Mouse (Mus musculus): ENCODE measurements around the gene Ntrk2. TPM values are rescaled to one million over a fixed set of nuclear protein-coding genes. Genes with fewer than 3 reads are reported as not detected.

The Ntrk2 gene
- total RNA-seq, 4 experiments from 2014 or later: 11.9 to 31.5 (median 21.0) TPM

GRCm38 (mm10) chr13:58927186-58927585, 120.8 kb downstream of the Ntrk2 start:
- DNase-seq: no peak

GRCm38 (mm10) chr13:58927656-58928226, 121.4 kb downstream of the Ntrk2 start:
- no peak for DNase-seq

DNA sequence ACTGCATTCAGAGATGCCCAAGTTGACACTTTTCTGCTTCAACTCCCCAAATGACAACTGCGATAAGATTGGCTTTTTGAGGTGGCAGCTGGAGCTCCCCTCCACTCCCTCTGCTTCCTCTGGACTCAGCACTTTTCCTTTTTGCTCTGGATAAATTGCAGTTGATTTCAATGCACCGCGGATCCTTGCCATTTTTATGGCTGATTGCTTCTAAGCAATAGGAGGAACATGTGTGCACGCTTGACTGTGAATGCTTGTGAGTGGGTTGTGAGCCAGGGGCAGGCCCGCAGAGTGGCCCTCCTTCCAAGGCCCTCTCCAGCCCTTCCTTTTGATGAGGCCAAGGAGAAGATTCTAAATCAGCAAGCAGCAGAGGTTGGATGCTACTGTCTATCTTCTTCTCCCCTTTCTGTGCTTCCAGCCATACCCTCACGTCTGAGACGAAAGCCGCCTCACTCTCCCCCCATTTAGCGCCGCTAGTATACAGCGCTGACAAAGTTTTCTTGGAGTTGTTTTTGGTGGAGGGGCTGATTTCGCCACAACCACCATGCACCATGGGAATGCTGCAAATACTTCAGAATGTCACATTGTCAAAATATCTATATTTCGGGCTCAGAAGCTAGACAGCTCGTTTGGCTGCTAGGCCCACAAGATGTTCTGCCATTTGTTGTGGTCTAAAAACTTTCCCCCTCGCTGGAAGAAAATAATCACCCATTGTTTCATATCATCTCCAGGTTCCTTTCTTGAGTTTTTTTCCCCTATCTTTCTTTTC, 122.5 kb downstream of the Ntrk2 start:
- no peak for DNase-seq

DNA sequence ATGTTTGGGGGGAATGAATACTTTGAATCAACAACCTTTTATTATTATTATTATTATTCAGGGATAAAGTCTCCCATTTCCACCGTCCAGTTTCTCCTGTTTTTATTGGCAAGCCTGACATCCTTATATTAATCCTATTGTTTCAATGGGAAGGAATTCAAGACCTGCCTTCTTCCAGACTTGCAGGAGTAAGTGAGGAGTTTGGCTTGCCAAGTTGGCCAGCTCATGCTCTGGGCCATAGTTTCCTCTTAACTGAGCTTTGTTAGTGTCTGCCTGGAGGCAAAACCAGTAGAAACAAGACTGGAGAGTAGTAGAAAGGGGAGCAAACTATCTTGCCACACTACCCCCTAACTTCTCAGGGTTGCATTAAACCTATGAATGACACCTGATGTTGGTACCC, 123.8 kb downstream of the Ntrk2 start:
- no peak for DNase-seq

DNA sequence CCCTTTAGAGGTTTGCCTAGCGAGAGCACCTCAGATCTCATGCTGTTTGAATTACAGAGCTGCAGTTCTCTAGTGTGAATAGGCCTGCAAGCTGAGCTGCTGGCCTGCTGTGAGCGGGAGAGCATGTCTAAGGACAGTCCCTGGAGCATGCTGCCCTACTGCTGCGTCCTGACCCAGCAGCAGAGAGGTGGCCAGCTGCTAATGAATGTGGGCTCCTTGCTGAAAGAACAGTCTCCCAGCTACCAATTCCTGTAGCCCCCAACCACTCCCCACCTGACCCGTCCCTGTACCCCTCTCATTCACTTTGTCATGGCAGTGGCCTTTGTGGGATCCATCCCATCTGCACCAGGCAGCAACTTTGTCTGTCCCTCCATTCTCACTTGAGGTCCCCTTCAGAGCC, 126.8 kb downstream of the Ntrk2 start:
- DNase-seq: no peak

DNA sequence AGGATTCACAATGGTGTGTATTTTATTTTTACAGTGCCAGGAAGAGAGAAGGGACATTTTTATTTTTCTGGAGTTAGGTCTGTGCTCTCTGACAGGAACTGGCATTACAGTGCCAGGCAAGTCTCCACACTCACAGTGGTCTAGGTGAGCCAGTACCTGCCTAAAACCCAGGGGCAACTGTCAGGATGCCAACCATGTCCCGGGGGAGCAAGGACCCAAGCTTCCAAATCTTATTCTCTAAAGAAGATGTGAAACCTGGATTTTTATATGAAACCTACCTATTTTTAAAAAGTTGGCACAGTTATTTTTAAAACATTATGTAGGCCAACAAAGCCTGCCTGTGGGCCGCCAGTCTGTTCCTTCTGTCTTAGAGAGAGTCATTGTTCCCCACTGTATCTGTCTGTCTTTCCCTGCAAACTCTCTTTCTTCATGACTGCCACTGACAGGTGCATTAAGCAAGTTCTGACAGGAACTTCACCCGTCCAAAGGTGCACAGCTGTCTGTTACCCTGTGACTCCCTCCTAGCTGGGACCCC, 128.3 kb downstream of the Ntrk2 start:
- no peak for DNase-seq

GRCm38 (mm10) chr13:58935956-58936495, 129.7 kb downstream of the Ntrk2 start:
- DNase-seq: no peak

GRCm38 (mm10) chr13:58937884-58938283, 131.5 kb downstream of the Ntrk2 start:
- DNase-seq: no peak

- DNase-seq: peak; percentile 28
Measured at GRCm38 (mm10) chr13:58938464-58938863, 132.1 kb downstream of the Ntrk2 start.

DNA sequence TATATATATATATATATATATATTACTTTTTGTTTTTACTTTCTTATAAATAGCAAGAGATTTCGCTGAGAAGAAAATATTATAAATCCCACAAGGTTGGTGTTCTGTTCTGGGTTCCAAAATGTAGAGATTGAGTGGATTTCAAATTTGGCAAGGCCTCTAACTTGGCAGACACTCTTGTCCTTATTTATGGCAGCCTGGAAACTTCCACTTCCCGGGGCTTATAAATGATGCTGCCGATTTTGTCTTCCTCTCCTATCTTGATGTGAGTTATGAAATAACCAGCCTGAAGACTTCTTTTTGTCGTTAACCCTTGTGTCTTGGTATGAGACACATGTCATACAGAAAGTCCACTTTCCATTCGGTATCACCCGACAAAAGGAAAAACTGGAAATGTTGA, 133.8 kb downstream of the Ntrk2 start:
- no peak for DNase-seq

GRCm38 (mm10) chr13:58940798-58941197, 134.4 kb downstream of the Ntrk2 start:
- DNase-seq: no peak

DNA sequence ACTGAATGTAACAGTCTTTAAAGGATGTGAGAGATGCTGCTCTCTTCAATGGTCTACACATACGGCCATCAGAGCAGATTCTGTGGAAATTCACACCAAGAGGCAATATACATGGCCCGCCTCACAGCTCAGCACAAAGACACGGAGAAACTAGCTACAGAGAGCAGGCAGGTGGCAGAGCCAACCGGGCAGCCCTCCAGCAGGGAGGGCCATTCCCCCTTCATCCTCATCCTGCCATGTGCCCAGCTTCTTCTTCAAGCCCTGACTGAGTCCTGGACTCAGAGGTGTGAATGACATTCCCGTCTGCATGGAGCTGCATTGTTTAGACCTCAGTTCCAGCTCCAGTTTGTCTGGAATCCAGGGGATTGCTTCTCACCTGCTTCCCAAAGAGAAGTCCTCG, 139.4 kb downstream of the Ntrk2 start:
- no peak for DNase-seq

- DNase-seq: no peak
Measured at GRCm38 (mm10) chr13:58946589-58946988, 140.2 kb downstream of the Ntrk2 start.

DNA sequence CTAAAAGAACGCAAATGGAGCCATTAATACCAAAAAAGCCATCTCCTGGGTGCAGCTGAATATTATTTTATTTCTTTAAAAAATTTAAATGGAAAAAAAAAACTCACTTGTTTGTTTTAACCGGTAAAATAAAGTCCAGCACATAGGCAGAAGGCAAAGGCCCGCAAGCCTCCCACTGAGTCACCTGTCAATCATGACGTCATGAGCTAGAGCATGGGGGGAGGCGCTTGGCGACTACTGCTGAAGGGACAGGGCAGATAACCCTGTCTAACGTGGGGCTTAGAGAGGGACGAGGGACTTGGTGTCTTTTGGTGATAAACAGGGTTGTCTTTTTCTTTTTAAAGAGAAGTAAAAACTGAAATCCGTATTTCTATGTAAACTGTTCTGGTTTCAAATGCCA, 140.7 kb downstream of the Ntrk2 start:
- no peak for DNase-seq

- no peak for DNase-seq
Measured at GRCm38 (mm10) chr13:58954331-58954730, 148.0 kb downstream of the Ntrk2 start.

DNA sequence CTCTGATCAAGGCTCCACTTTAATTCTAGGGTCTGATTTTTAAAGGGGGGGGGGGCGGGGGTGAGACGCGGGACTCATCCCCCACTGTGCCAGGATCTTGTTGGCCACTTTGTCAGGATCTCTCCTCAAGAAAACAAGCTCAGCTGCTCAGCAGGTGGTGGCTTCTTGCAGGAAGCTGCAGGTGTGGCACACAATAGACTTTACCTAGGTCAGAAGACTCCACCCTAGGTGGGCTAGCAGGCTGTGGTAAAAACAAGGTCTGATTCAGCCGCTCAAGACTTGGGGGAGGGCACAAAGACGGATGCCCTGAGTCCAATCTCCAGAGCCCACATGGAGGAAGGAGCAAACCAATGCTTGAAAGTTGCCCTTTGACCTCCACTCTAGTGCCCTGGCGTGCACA, 148.4 kb downstream of the Ntrk2 start:
- DNase-seq: no peak

- DNase-seq: no peak
Measured at GRCm38 (mm10) chr13:58955237-58955777, 148.9 kb downstream of the Ntrk2 start.

GRCm38 (mm10) chr13:58958171-58958904, 152.0 kb downstream of the Ntrk2 start:
- DNase-seq: no peak

DNA sequence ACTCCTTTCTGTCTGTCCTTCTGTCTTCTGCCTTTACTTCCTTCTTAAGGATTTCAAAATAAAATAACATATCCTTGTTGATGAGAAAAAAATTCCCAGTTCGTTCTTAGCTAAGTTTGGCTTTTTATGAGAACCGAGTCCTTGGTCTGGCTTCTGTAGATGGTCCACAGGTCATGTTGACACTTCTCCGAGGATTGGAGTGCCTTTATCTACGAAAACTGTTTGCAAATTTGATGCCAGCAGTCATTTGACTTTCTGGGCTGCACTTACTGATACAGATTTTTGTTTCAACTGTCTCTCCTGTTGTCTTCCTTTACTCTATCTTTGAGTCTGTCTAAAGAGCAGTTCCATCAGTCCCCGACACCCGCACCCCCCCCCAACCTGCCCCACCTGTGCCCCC, 154.0 kb downstream of the Ntrk2 start:
- DNase-seq: no peak

DNA sequence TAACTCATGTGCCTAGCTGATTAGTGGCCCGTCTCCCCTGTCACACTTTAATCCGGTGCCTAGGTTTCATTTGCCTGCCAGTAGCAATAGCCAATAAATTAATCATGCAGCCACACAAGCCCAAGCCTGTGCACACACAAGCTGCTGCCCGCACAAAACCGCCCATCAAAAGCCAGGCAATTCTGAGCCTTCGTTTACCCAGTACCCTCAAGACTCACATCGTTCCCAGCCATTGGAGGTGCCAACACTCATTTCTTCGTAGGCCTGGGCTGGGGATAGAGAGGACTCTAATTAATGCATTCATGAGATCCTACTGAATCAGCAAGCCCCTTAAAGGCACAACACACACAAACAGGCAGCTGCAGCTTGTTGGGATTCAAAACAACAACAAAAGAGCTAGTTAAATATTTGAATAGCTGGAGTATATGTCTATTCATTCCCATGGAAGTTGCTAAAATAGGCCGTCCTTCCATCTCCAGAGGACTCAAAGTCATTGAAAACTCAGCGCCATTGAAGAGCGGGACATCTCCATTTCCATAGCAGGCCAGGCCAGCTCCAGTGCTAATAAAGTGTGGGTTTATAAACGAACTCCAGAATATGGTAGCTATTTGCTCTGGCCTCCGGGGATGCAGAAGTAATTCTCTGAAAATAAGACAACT, 158.5 kb downstream of the Ntrk2 start:
- no peak for DNase-seq

DNA sequence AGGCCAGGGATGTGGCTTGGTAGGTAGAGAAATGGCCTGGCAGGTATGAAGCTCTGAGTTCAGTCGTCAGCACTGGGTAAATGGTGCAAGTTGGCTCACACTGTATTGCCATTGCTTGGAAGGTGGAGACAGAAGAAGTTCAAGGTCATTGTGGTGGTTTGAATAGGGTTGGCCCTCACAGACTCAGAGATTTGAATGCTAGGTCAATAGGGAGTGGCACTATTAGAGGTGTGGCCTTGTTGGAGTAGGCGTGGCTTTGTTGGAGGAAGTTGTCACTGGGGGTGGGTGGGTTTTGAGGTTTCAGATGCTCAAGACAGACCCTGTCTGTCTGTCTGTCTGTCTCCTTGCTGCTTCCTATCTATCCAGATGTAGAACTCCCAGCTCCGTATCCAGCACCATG, 159.5 kb downstream of the Ntrk2 start:
- no peak for DNase-seq

- DNase-seq: no peak
Measured at GRCm38 (mm10) chr13:58966466-58966865, 160.1 kb downstream of the Ntrk2 start.
